ENCODE assay signal across 14 mouse cellular contexts in the genomic region with DNA sequence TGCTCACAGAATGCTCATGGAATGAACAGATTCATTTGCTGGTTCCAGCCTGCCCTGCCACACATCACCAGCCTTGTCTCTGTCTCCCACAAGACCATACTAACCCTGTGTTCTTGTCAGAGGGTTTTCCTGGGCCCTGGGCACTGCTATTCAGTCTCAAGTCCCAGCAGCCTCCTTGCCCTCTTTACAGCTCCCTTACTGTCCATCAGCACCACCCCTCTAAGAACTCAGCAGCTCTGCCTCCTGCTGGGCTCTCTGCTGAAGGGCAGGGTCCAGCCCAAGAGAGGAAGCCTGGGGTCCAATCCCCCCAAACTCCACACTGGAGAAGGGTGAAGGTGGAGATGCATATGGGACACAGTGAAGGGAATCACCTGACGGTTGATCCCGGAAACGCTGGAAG. TPM values are rescaled to one million over a fixed set of nuclear protein-coding genes. Genes with fewer than 3 reads are reported as not detected.
DNase-seq lines count a peak whose midpoint lies in the region; ATAC-seq and TF ChIP-seq lines count a peak whose summit lies in the region.
"Had no signal": no experiment of that assay in that cellular context is flagged by ENCODE, and none has a peak within 500 bp of the region (broad histone marks: within the 10 kb centered on the region; RNA-seq: fewer than 3 reads in every experiment).

No protein-coding gene starts in this region.

- H3K4me3 ChIP-seq in intestine, postnatal 0 days (ENCODE audit: low read depth, low read length) = no peak overlapping the region
- H3K4me3 ChIP-seq in intestine, embryonic 15.5 days (replicated peaks) = no peak overlapping the region
- H3K4me3 ChIP-seq in forebrain, embryonic 14.5 days (ENCODE audit: low read depth, low read length) = no peak overlapping the region
- no peak overlapping the region for H3K4me3 ChIP-seq in midbrain, embryonic 10.5 days
- H3K4me3 ChIP-seq: kidney, embryonic 15.5 days; liver, embryonic 15.5 days had no signal

- H3K9me3 ChIP-seq in intestine, postnatal 0 days (ENCODE audit: control insufficient read depth) = no peaks in the 10 kb centered on the region
- no peaks in the 10 kb centered on the region for H3K9me3 ChIP-seq in intestine, embryonic 15.5 days
- no peaks in the 10 kb centered on the region for H3K9me3 ChIP-seq in forebrain, embryonic 14.5 days (replicated peaks; ENCODE audit: control insufficient read depth, low read length)
- no peaks in the 10 kb centered on the region for H3K9me3 ChIP-seq in midbrain, embryonic 10.5 days (replicated peaks)
- H3K9me3 ChIP-seq: kidney, embryonic 15.5 days; liver, embryonic 15.5 days had no signal

- peaks cover 55% of the 10 kb centered on the region for H3K36me3 ChIP-seq in intestine, postnatal 0 days (ENCODE audit: control insufficient read depth, insufficient read depth)
- H3K36me3 ChIP-seq in intestine, embryonic 15.5 days = peaks cover 18% of the 10 kb centered on the region
- peaks cover 45% of the 10 kb centered on the region for H3K36me3 ChIP-seq in forebrain, embryonic 14.5 days (ENCODE audit: control insufficient read depth, insufficient read depth, low read length)
- peaks cover 80% of the 10 kb centered on the region for H3K36me3 ChIP-seq in midbrain, embryonic 10.5 days
- H3K36me3 ChIP-seq: kidney, embryonic 15.5 days had no signal

- H3K27ac ChIP-seq in intestine, postnatal 0 days (ENCODE audit: low read depth, low read length) = no peak overlapping the region
- H3K27ac ChIP-seq in intestine, embryonic 15.5 days = no peak overlapping the region
- peak overlapping the region; percentile 44; the same call in 1 of the 2 replicates for H3K27ac ChIP-seq in forebrain, embryonic 14.5 days (ENCODE audit: low read depth, low read length)
- H3K27ac ChIP-seq in midbrain, embryonic 10.5 days (replicated peaks) = peak overlapping the region; percentile 81
- H3K27ac ChIP-seq: kidney, embryonic 15.5 days; liver, embryonic 15.5 days had no signal

- H3K27me3 ChIP-seq in intestine, postnatal 0 days (replicated peaks; ENCODE audit: control insufficient read depth, insufficient read depth, low read length) = no peaks in the 10 kb centered on the region
- no peaks in the 10 kb centered on the region for H3K27me3 ChIP-seq in intestine, embryonic 15.5 days (replicated peaks)
- H3K27me3 ChIP-seq in forebrain, embryonic 14.5 days (replicated peaks; ENCODE audit: control insufficient read depth, insufficient read depth, low read length) = no peaks in the 10 kb centered on the region
- H3K27me3 ChIP-seq in midbrain, embryonic 10.5 days (ENCODE audit: low read depth, poor library complexity, severe bottlenecking) = 0 out of 2 replicates have a peak, but pooled peaks cover 7% of the 10 kb centered on the region
- H3K27me3 ChIP-seq: kidney, embryonic 15.5 days had no signal

- H3K9ac ChIP-seq in intestine, postnatal 0 days (ENCODE audit: low read depth, low read length) = no peak overlapping the region
- no peak overlapping the region for H3K9ac ChIP-seq in intestine, embryonic 15.5 days
- H3K9ac ChIP-seq in forebrain, embryonic 14.5 days (ENCODE audit: low read length) = no peak overlapping the region
- H3K9ac ChIP-seq: kidney, embryonic 15.5 days; liver, embryonic 15.5 days had no signal

- H3K4me1 ChIP-seq in intestine, postnatal 0 days (replicated peaks; ENCODE audit: control insufficient read depth, insufficient read depth, low read length) = peaks cover 8% of the 10 kb centered on the region; the same call in 1 of the 2 replicates
- peaks cover 17% of the 10 kb centered on the region for H3K4me1 ChIP-seq in intestine, embryonic 15.5 days (replicated peaks)
- H3K4me1 ChIP-seq in forebrain, embryonic 14.5 days (ENCODE audit: control insufficient read depth, insufficient read depth, low read length) = peaks cover 13% of the 10 kb centered on the region
- peaks cover 43% of the 10 kb centered on the region for H3K4me1 ChIP-seq in midbrain, embryonic 10.5 days

- DNase-seq in NIH3T3 (ENCODE audit: low read depth) = peak; percentile 25
- DNase-seq in forebrain, embryonic 14.5 days (ENCODE audit: low spot score) = no peak
- no peak for DNase-seq in midbrain, embryonic 10.5 days (ENCODE audit: low spot score)
- no peak for DNase-seq in layer of hippocampus, postnatal 14 days (ENCODE audit: low spot score in 2 of 2)
- DNase-seq in Muller cell, postnatal 12 days (ENCODE audit: inconsistent ontology term) = no peak
- no peak for DNase-seq in frontal cortex, adult 2 months (ENCODE audit: extremely low spot score in 1 of 2, low spot score in 1 of 2)
- DNase-seq: adrenal gland, postnatal 25 days; cerebellum, postnatal 36 days; gastrocnemius, postnatal 25 days had no signal

- peak; percentile 61 for TF ChIP-seq CTCF in intestine, postnatal 0 days (IDR thresholded peaks at IDR 0.05; ENCODE audit: low read depth)

- 79% methylated on average over 3 of the region's 3 CpGs for WGBS in intestine, postnatal 0 days
- 73% methylated on average over 3 of the region's 3 CpGs for WGBS in intestine, embryonic 15.5 days
- 71% methylated on average over 3 of the region's 3 CpGs for WGBS in forebrain, embryonic 14.5 days
- WGBS in midbrain, embryonic 10.5 days = 65% methylated on average over 3 of the region's 3 CpGs

- no peak overlapping the region for H3K4me2 ChIP-seq in intestine, postnatal 0 days (replicated peaks; ENCODE audit: low read depth)
- H3K4me2 ChIP-seq in intestine, embryonic 15.5 days (replicated peaks) = no peak overlapping the region
- H3K4me2 ChIP-seq in forebrain, embryonic 14.5 days (ENCODE audit: low read length) = no peak overlapping the region
- H3K4me2 ChIP-seq: kidney, embryonic 15.5 days had no signal

- ATAC-seq in intestine, postnatal 0 days = no peak
- no peak for ATAC-seq in intestine, embryonic 15.5 days
- ATAC-seq in forebrain, embryonic 14.5 days = peak; percentile 55

RNA-seq across cellular contexts. Expression of gene Golt1a, which starts 41.1 kb away (rescaled TPM):
- 164 and 187 TPM in 2 replicates for polyA plus RNA-seq in intestine, postnatal 0 days (2015; fragmentation: Nextera tagmentation; extraction: Ambion mirVana)
- 18.2 and 23.8 TPM in 2 replicates for polyA plus RNA-seq in intestine, embryonic 15.5 days (2015; fragmentation: Nextera tagmentation; extraction: Ambion mirVana)
- polyA plus RNA-seq in forebrain, embryonic 14.5 days (2014; fragmentation: Nextera tagmentation; extraction: Ambion mirVana) = not detected in 2 replicates
- not detected in 2 replicates for polyA plus RNA-seq in midbrain, embryonic 10.5 days (2016; fragmentation: Nextera tagmentation; extraction: Ambion mirVana)
- not detected for total RNA-seq in layer of hippocampus, postnatal 14 days (2021)
- 0.50 and 0.55 TPM in 2 replicates for polyA plus RNA-seq in frontal cortex, adult 2 months (2012; rRNA removed)
- total RNA-seq: gastrocnemius, postnatal 25 days had no signal

RNA-seq across cellular contexts. Expression of gene Kiss1, which starts 53.2 kb away (rescaled TPM):
- not detected in 2 replicates for polyA plus RNA-seq in intestine, postnatal 0 days (2015; fragmentation: Nextera tagmentation; extraction: Ambion mirVana)
- not detected in 2 replicates for polyA plus RNA-seq in intestine, embryonic 15.5 days (2015; fragmentation: Nextera tagmentation; extraction: Ambion mirVana)
- not detected in 2 replicates for polyA plus RNA-seq in forebrain, embryonic 14.5 days (2014; fragmentation: Nextera tagmentation; extraction: Ambion mirVana)
- polyA plus RNA-seq in midbrain, embryonic 10.5 days (2016; fragmentation: Nextera tagmentation; extraction: Ambion mirVana) = not detected in 2 replicates
- not detected for total RNA-seq in layer of hippocampus, postnatal 14 days (2021)
- polyA plus RNA-seq in frontal cortex, adult 2 months (2012; rRNA removed) = 0.36 and 1.7 TPM in 2 replicates
- total RNA-seq: adrenal gland, postnatal 25 days; gastrocnemius, postnatal 25 days had no signal
- polyA plus RNA-seq: kidney, embryonic 15.5 days; liver, embryonic 15.5 days; stomach, embryonic 14.5 days had no signal

Comparison
In these comparisons a context has a peak if more than half of its experiments do, and no peak if none do; other contexts are left out.
1. H3K27ac ChIP-seq: peak in forebrain, embryonic 14.5 days (single experiment) and midbrain, embryonic 10.5 days (single experiment); none in intestine, postnatal 0 days (single experiment) and intestine, embryonic 15.5 days (single experiment).
2. RNA of gene Golt1a, which starts 41.1 kb away (polyA plus RNA-seq): 164 to 187 TPM in intestine, postnatal 0 days and 18.2 to 23.8 TPM in intestine, embryonic 15.5 days; 0.50 to 0.55 TPM in frontal cortex, adult 2 months, not detected in forebrain, embryonic 14.5 days and not detected in midbrain, embryonic 10.5 days; every median in the first group is over 10 times any median in the second.